Mouse (Mus musculus): ENCODE results near the gene Fkbpl. TPM values are rescaled to one million over a fixed set of nuclear protein-coding genes. Genes with fewer than 3 reads are reported as not detected.
A peak's percentile ranks its signal among the peaks of the same experiment; 100 is the strongest.

Gene Fkbpl
- total and polyA plus RNA-seq, 3 experiments: 6.4 to 7.0 TPM; not detected in 1

GRCm38 (mm10) chr17:34628644-34628967, 16.0 kb upstream of the Fkbpl start:
- Histone ChIP-seq H3K9me3 (replicated peaks; ENCODE audit: insufficient read depth, low read length) (no peaks in the 10 kb centered on the region), H3K9ac (ENCODE audit: control insufficient read depth, low read depth, low read length, poor library complexity, severe bottlenecking) (peak overlapping the region; percentile 90), H3K27ac (ENCODE audit: control insufficient read depth, low read depth, low read length) (no peak overlapping the region), H3K79me2 (ENCODE audit: control insufficient read depth, insufficient read depth, low read length, poor library complexity) (peaks cover 16% of the 10 kb centered on the region), H3K4me3 (ENCODE audit: control insufficient read depth in 1 of 2, insufficient read depth in 1 of 2, low read depth in 2 of 2, low read length in 2 of 2) (peak overlapping the region; percentile 61 to 91), H3K4me1 (ENCODE audit: control insufficient read depth in 1 of 2, insufficient read depth in 2 of 2, low read length in 2 of 2) (peaks cover 0 to 26% of the 10 kb centered on the region in 2 experiments; a peak in 3 of 4 replicates), H3K36me3 (ENCODE audit: control insufficient read depth in 1 of 2, insufficient read depth in 2 of 2, low read length in 2 of 2) (peaks cover 0 to 11% of the 10 kb centered on the region in 2 experiments; a peak in 3 of 4 replicates), H3K27me3 (ENCODE audit: control insufficient read depth in 1 of 2, insufficient read depth in 2 of 2, low read length in 2 of 2) (no peaks in the 10 kb centered on the region; a peak in 1 of 4 replicates)
- TF ChIP-seq MYC (IDR thresholded peaks at IDR 0.05; ENCODE audit: low read depth, low read length) (no peak), E2F4 (IDR thresholded peaks at IDR 0.05; ENCODE audit: borderline replicate concordance, low read depth, low read length) (no peak), HCFC1 (IDR thresholded peaks at IDR 0.05; ENCODE audit: low read depth, low read length) (no peak)
- DNase-seq (ENCODE audit: low read depth, low spot score): peak; percentile 57

- Histone ChIP-seq H3K36me3 (ENCODE audit: control insufficient read depth in 1 of 2, insufficient read depth in 2 of 2, low read length in 2 of 2) (peaks cover 0 to 11% of the 10 kb centered on the region in 2 experiments; a peak in 2 of 4 replicates), H3K79me2 (ENCODE audit: control insufficient read depth, insufficient read depth, low read length, poor library complexity) (peaks cover 16% of the 10 kb centered on the region), H3K9me3 (replicated peaks; ENCODE audit: insufficient read depth, low read length) (no peaks in the 10 kb centered on the region), H3K27ac (ENCODE audit: control insufficient read depth, low read depth, low read length) (peak within 1 kb of the TSS; percentile 94), H3K9ac (ENCODE audit: control insufficient read depth, low read depth, low read length, poor library complexity, severe bottlenecking) (peak within 1 kb of the TSS; percentile 90), H3K4me1 (ENCODE audit: control insufficient read depth in 1 of 2, insufficient read depth in 2 of 2, low read length in 2 of 2) (peaks cover 0 to 26% of the 10 kb centered on the region in 2 experiments; a peak in 3 of 4 replicates), H3K4me3 (ENCODE audit: control insufficient read depth in 1 of 2, insufficient read depth in 1 of 2, low read depth in 2 of 2, low read length in 2 of 2) (peak within 1 kb of the TSS; percentile 61 to 91), H3K27me3 (ENCODE audit: control insufficient read depth in 1 of 2, insufficient read depth in 2 of 2, low read length in 2 of 2) (no peaks in the 10 kb centered on the region; a peak in 1 of 4 replicates)
- TF ChIP-seq RCOR1 (IDR thresholded peaks at IDR 0.05; ENCODE audit: low read depth, low read length) (peak; percentile 36; the same call in 1 of the 2 replicates), TAL1 (IDR thresholded peaks at IDR 0.05; ENCODE audit: low read length) (no peak)
- DNase-seq (ENCODE audit: low read depth, low spot score): no peak
Observed at GRCm38 (mm10) chr17:34629221-34629751, 15.3 kb upstream of the Fkbpl start, which contains the start of gene Prrt1. Gene Prrt1 (plus strand): TSS chr17:34629533.

DNA sequence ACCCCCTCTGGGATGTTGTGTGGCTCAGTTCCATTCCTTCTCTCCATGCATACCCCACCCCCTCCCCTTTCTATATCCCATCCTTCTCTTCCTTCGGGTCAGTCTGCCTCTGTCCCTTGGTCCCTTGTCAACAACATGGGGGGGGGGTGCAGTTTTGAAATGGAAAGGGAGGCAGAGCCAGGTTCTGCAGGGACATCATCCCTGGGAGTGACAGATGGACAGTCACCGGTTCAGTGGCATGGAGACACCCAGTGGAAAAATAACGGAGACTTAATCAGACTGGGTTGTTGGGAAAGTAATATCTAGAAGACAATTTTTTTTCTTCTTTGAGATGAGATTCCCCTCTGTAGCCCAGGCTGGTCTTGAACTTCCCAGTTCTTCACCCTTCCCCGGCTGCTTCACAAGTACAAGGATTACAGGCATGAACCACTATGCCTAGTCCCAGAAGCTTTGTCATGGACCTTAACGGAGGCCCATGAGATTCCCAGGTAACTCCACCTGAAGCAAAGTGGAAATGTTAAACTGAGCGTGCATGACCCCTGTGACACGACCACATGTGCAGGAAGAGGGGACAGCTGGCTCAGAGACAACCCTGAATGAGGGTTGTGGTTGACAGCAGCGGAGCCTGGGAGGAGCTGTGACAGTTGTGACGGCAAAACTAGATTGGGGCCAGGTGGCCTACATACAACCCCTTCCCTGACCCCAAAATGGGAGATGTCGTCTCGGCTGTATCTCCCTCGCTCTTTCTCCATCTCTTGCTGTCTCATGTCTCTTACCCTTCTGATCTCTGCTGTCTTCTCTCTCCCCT, 14.6 kb upstream of the Fkbpl start:
- no peak overlapping the region for H3K27ac ChIP-seq (ENCODE audit: control insufficient read depth, low read depth, low read length)
- H3K36me3 ChIP-seq (ENCODE audit: control insufficient read depth in 1 of 2, insufficient read depth in 2 of 2, low read length in 2 of 2): peaks cover 0 to 11% of the 10 kb centered on the region in 2 experiments; a peak in 2 of 4 replicates
- H3K79me2 ChIP-seq (ENCODE audit: control insufficient read depth, insufficient read depth, low read length, poor library complexity): peaks cover 16% of the 10 kb centered on the region
- no peak overlapping the region for H3K9ac ChIP-seq (ENCODE audit: control insufficient read depth, low read depth, low read length, poor library complexity, severe bottlenecking)
- no peak for TF ChIP-seq EP300 (IDR thresholded peaks at IDR 0.05; ENCODE audit: low read depth in 1 of 2, low read length in 2 of 2)
- TF ChIP-seq UBTF (IDR thresholded peaks at IDR 0.05; ENCODE audit: borderline replicate concordance, insufficient read depth, low read depth, low read length): no peak
- no peak for TF ChIP-seq MAX (IDR thresholded peaks at IDR 0.05; ENCODE audit: low read length)
- TF ChIP-seq GABPA (IDR thresholded peaks at IDR 0.05; ENCODE audit: low read depth, low read length): no peak
- no peak for TF ChIP-seq USF2 (IDR thresholded peaks at IDR 0.05; ENCODE audit: borderline replicate concordance in 1 of 2, insufficient read depth in 1 of 2, low read depth in 1 of 2, low read length in 2 of 2)
- no peak for TF ChIP-seq HCFC1 (IDR thresholded peaks at IDR 0.05; ENCODE audit: low read depth, low read length)
- no peak for TF ChIP-seq TCF12 (IDR thresholded peaks at IDR 0.05; ENCODE audit: low read depth, low read length)
- TF ChIP-seq MYB (IDR thresholded peaks at IDR 0.05; ENCODE audit: low read depth, low read length): no peak
- no peak for TF ChIP-seq E2F4 (IDR thresholded peaks at IDR 0.05; ENCODE audit: borderline replicate concordance, low read depth, low read length)
- no peak for TF ChIP-seq CTCF (IDR thresholded peaks at IDR 0.05 in 2 of 3, conservative IDR thresholded peaks at IDR 0.05 in 1 of 3; ENCODE audit: control insufficient read depth in 1 of 3, insufficient read depth in 1 of 3, low read depth in 2 of 3, low read length in 3 of 3, poor library complexity in 1 of 3, severe bottlenecking in 1 of 3)
- TF ChIP-seq NRF1 (IDR thresholded peaks at IDR 0.05; ENCODE audit: insufficient read depth, low read depth, low read length, poor library complexity, severe bottlenecking): no peak
- no peak for TF ChIP-seq TBP (IDR thresholded peaks at IDR 0.05; ENCODE audit: low read depth, low read length)
- no peak for TF ChIP-seq SMC3 (IDR thresholded peaks at IDR 0.05; ENCODE audit: low read depth, low read length)
- no peak for TF ChIP-seq NELFE (IDR thresholded peaks at IDR 0.05; ENCODE audit: low read depth, low read length)
- TF ChIP-seq MYC (IDR thresholded peaks at IDR 0.05; ENCODE audit: low read depth, low read length): no peak
- TF ChIP-seq ETS1 (IDR thresholded peaks at IDR 0.05; ENCODE audit: low read depth, low read length): no peak
- H3K9me3 ChIP-seq (replicated peaks; ENCODE audit: insufficient read depth, low read length): no peaks in the 10 kb centered on the region
- peaks cover 0 to 26% of the 10 kb centered on the region in 2 experiments; a peak in 3 of 4 replicates for H3K4me1 ChIP-seq (ENCODE audit: control insufficient read depth in 1 of 2, insufficient read depth in 2 of 2, low read length in 2 of 2)
- no peak overlapping the region for H3K4me3 ChIP-seq (ENCODE audit: control insufficient read depth in 1 of 2, insufficient read depth in 1 of 2, low read depth in 2 of 2, low read length in 2 of 2)
- no peaks in the 10 kb centered on the region; a peak in 1 of 4 replicates for H3K27me3 ChIP-seq (ENCODE audit: control insufficient read depth in 1 of 2, insufficient read depth in 2 of 2, low read length in 2 of 2)
- no peak for DNase-seq (ENCODE audit: low read depth, low spot score)
